In genomic region chr5:113973790-113974189, GRCm38 (mm10) we compare ENCODE assay signal across 13 mouse cellular contexts. TPM values are rescaled to one million over a fixed set of nuclear protein-coding genes. Genes with fewer than 3 reads are reported as not detected.
DNase-seq lines count a peak whose midpoint lies in the region; ATAC-seq and TF ChIP-seq lines count a peak whose summit lies in the region.
"Had no signal": no experiment of that assay in that cellular context is flagged by ENCODE, and none has a peak within 500 bp of the region (broad histone marks: within the 10 kb centered on the region; RNA-seq: fewer than 3 reads in every experiment).

No protein-coding gene starts in this region.

- H3K4me3 ChIP-seq in hindbrain, embryonic 12.5 days: no peak overlapping the region
- H3K4me3 ChIP-seq in hindbrain, postnatal 0 days (ENCODE audit: low read length): no peak overlapping the region
- no peak overlapping the region for H3K4me3 ChIP-seq in forebrain, embryonic 13.5 days
- peak overlapping the region; percentile 62 for H3K4me3 ChIP-seq in liver, embryonic 12.5 days

- ATAC-seq in hindbrain, embryonic 12.5 days (ENCODE audit: low FRiP score): no peak
- ATAC-seq in hindbrain, postnatal 0 days: no peak
- no peak for ATAC-seq in forebrain, embryonic 13.5 days
- no peak; the same call in 1 of the 2 replicates for ATAC-seq in liver, embryonic 12.5 days

- 91% methylated on average over 8 of the region's 8 CpGs for WGBS in hindbrain, embryonic 12.5 days
- 80% methylated on average over 7 of the region's 8 CpGs for WGBS in hindbrain, postnatal 0 days
- 92% methylated on average over 7 of the region's 8 CpGs for WGBS in forebrain, embryonic 13.5 days
- WGBS in liver, embryonic 12.5 days (ENCODE audit: insufficient replicate concordance): 56% methylated on average over 8 of the region's 8 CpGs

- H3K27ac ChIP-seq in hindbrain, embryonic 12.5 days: peak overlapping the region; percentile 37; the same call in 1 of the 2 replicates
- no peak overlapping the region; the same call in 1 of the 2 replicates for H3K27ac ChIP-seq in hindbrain, postnatal 0 days
- peak overlapping the region; percentile 41; the same call in 1 of the 2 replicates for H3K27ac ChIP-seq in forebrain, embryonic 13.5 days
- H3K27ac ChIP-seq in liver, embryonic 12.5 days: peak overlapping the region; percentile 97

- peaks cover 11% of the 10 kb centered on the region for H3K36me3 ChIP-seq in hindbrain, embryonic 12.5 days
- H3K36me3 ChIP-seq in hindbrain, postnatal 0 days (ENCODE audit: insufficient read depth, low read length): peaks cover 6% of the 10 kb centered on the region
- peaks cover 14% of the 10 kb centered on the region for H3K36me3 ChIP-seq in forebrain, embryonic 13.5 days (ENCODE audit: poor library complexity, severe bottlenecking)
- peaks cover 52% of the 10 kb centered on the region for H3K36me3 ChIP-seq in liver, embryonic 12.5 days

- H3K9ac ChIP-seq in hindbrain, embryonic 12.5 days: no peak overlapping the region
- no peak overlapping the region for H3K9ac ChIP-seq in hindbrain, postnatal 0 days (replicated peaks; ENCODE audit: low read length)
- H3K9ac ChIP-seq in forebrain, embryonic 13.5 days: no peak overlapping the region
- H3K9ac ChIP-seq in liver, embryonic 12.5 days: peak overlapping the region; percentile 84

- H3K4me2 ChIP-seq in hindbrain, embryonic 12.5 days (replicated peaks): no peak overlapping the region
- no peak overlapping the region for H3K4me2 ChIP-seq in hindbrain, postnatal 0 days (ENCODE audit: low read depth, low read length)
- H3K4me2 ChIP-seq in forebrain, embryonic 13.5 days: no peak overlapping the region
- peak overlapping the region; percentile 85 for H3K4me2 ChIP-seq in liver, embryonic 12.5 days

- no peak for TF ChIP-seq CTCF in hindbrain, postnatal 0 days (IDR thresholded peaks at IDR 0.05; ENCODE audit: low read depth)

- no peaks in the 10 kb centered on the region for H3K27me3 ChIP-seq in hindbrain, embryonic 12.5 days
- no peaks in the 10 kb centered on the region for H3K27me3 ChIP-seq in hindbrain, postnatal 0 days (ENCODE audit: insufficient read depth, low read length)
- no peaks in the 10 kb centered on the region for H3K27me3 ChIP-seq in forebrain, embryonic 13.5 days
- H3K27me3 ChIP-seq in liver, embryonic 12.5 days (replicated peaks): no peaks in the 10 kb centered on the region

- no peaks in the 10 kb centered on the region for H3K9me3 ChIP-seq in hindbrain, embryonic 12.5 days (replicated peaks)
- H3K9me3 ChIP-seq in hindbrain, postnatal 0 days (ENCODE audit: low read length): no peaks in the 10 kb centered on the region
- no peaks in the 10 kb centered on the region for H3K9me3 ChIP-seq in forebrain, embryonic 13.5 days (replicated peaks)
- H3K9me3 ChIP-seq in liver, embryonic 12.5 days (replicated peaks): no peaks in the 10 kb centered on the region

- peaks cover 43% of the 10 kb centered on the region for H3K4me1 ChIP-seq in hindbrain, embryonic 12.5 days
- H3K4me1 ChIP-seq in hindbrain, postnatal 0 days (ENCODE audit: insufficient read depth, low read length): peaks cover 23% of the 10 kb centered on the region
- H3K4me1 ChIP-seq in forebrain, embryonic 13.5 days: peaks cover 40% of the 10 kb centered on the region
- peaks cover 89% of the 10 kb centered on the region for H3K4me1 ChIP-seq in liver, embryonic 12.5 days

- DNase-seq in hindbrain, postnatal 0 days (ENCODE audit: low spot score): no peak
- DNase-seq in adipocyte (ENCODE audit: low spot score): peak; percentile 63
- no peak for DNase-seq in embryo, embryonic 10 days (ENCODE audit: low spot score)
- no peak for DNase-seq in right cerebral cortex, postnatal 14 days
- DNase-seq in right cerebral cortex, adult 2 months (ENCODE audit: low spot score in 2 of 2): no peak
- DNase-seq: thymus, postnatal 4 days had no signal

RNA-seq across cellular contexts. Expression of gene Ssh1, which starts 19.9 kb away (rescaled TPM):
- polyA plus RNA-seq in hindbrain, embryonic 12.5 days (2016; fragmentation: Nextera tagmentation; extraction: Ambion mirVana): 22.4 and 27.9 TPM in 2 replicates
- 12.4 and 14.5 TPM in 2 replicates for total RNA-seq in hindbrain, postnatal 0 days (2014; rRNA removed)
- polyA plus RNA-seq in hindbrain, postnatal 0 days (2015; fragmentation: Nextera tagmentation; extraction: Ambion mirVana): 9.7 and 11.6 TPM in 2 replicates
- 12.0 and 13.9 TPM in 2 replicates for polyA plus RNA-seq in forebrain, embryonic 13.5 days (2015; fragmentation: Nextera tagmentation; extraction: Ambion mirVana)
- polyA plus RNA-seq in liver, embryonic 12.5 days (2016; fragmentation: Nextera tagmentation; extraction: Ambion mirVana): 8.9 and 10.9 TPM in 2 replicates

RNA-seq across cellular contexts. Expression of gene Dao, which starts 29.7 kb away (rescaled TPM):
- polyA plus RNA-seq in hindbrain, embryonic 12.5 days (2016; fragmentation: Nextera tagmentation; extraction: Ambion mirVana): not detected in 2 replicates
- total RNA-seq in hindbrain, postnatal 0 days (2014; rRNA removed): 0.84 TPM in 1 of 2 replicates, not detected in the other
- 0.14 TPM in 1 of 2 replicates, not detected in the other for polyA plus RNA-seq in hindbrain, postnatal 0 days (2015; fragmentation: Nextera tagmentation; extraction: Ambion mirVana)
- polyA plus RNA-seq in forebrain, embryonic 13.5 days (2015; fragmentation: Nextera tagmentation; extraction: Ambion mirVana): not detected in 2 replicates
- polyA plus RNA-seq in liver, embryonic 12.5 days (2016; fragmentation: Nextera tagmentation; extraction: Ambion mirVana): not detected in 2 replicates
- total RNA-seq: gastrocnemius, adult 8-10 months; layer of hippocampus, postnatal 14 days; megakaryocyte, adult 5-6 weeks had no signal
- polyA plus RNA-seq: cortical plate, adult 2 months had no signal
